In genomic region chr8:119440250-119440951, GRCm38 (mm10) we compare ENCODE assay signal across 8 mouse cellular contexts. TPM values are rescaled to one million over a fixed set of nuclear protein-coding genes. Genes with fewer than 3 reads are reported as not detected.
DNase-seq lines count a peak whose midpoint lies in the region; ATAC-seq and TF ChIP-seq lines count a peak whose summit lies in the region.

No protein-coding gene starts in this region.

- H3K4me1 ChIP-seq in forebrain, embryonic 12.5 days = peaks cover 17% of the 10 kb centered on the region

- H3K27me3 ChIP-seq in forebrain, embryonic 12.5 days = peaks cover 35% of the 10 kb centered on the region

- H3K27ac ChIP-seq in forebrain, embryonic 12.5 days = no peak overlapping the region

- TF ChIP-seq CTCF in brain, embryonic 14.5 days (IDR thresholded peaks at IDR 0.05; ENCODE audit: borderline replicate concordance, extremely low read depth, insufficient read depth, insufficient read length) = peak; percentile 78

- no peaks in the 10 kb centered on the region for H3K36me3 ChIP-seq in forebrain, embryonic 12.5 days (replicated peaks)

- no peak overlapping the region for H3K9ac ChIP-seq in forebrain, embryonic 12.5 days

- intact Hi-C loops in heart, postnatal 14 days (cut with DNase I) = loop anchor here (1.0 to 10.0 kb wide), 4 partner anchors 28 to 344 kb away; partner anchors contain the start of gene Taf1c

- no peak for DNase-seq in frontal cortex, postnatal 14 days (ENCODE audit: low spot score in 2 of 2)
- DNase-seq in brain, embryonic 14.5 days (ENCODE audit: low read depth) = peak; percentile 83
- DNase-seq in heart, postnatal 14 days = peak; percentile 76 to 84
- DNase-seq in kidney, postnatal 4 days = peak; percentile 79 to 88
- DNase-seq in lung, postnatal 10 days = peak; percentile 89
- DNase-seq in right cerebral cortex, adult 2 months (ENCODE audit: low spot score in 2 of 2) = peak; percentile 58 to 65

- no peaks in the 10 kb centered on the region for H3K9me3 ChIP-seq in forebrain, embryonic 12.5 days

- no peak overlapping the region for H3K4me3 ChIP-seq in forebrain, embryonic 12.5 days (replicated peaks)

- H3K4me2 ChIP-seq in forebrain, embryonic 12.5 days = 0 out of 2 replicates have a peak overlapping the region, but pooled peaks have one; percentile 10

- ATAC-seq in frontal cortex, adult (ENCODE audit: low TSS enrichment) = peak; percentile 62
- ATAC-seq in forebrain, embryonic 12.5 days (ENCODE audit: low FRiP score) = peak; percentile 64

- 14% methylated on average over 16 of the region's 16 CpGs for WGBS in forebrain, embryonic 12.5 days

- no peak for TF ChIP-seq POLR2A in brain, embryonic 14.5 days (IDR thresholded peaks at IDR 0.05; ENCODE audit: borderline replicate concordance, extremely low read depth, insufficient read depth, insufficient read length, poor library complexity, severe bottlenecking)

RNA-seq across cellular contexts. Expression of gene Necab2, which starts 6.1 kb away (rescaled TPM):
- 32.6 and 43.5 TPM in 2 replicates for polyA plus RNA-seq in brain, embryonic 14.5 days (2012; rRNA removed)
- polyA plus RNA-seq in forebrain, embryonic 12.5 days (2016; fragmentation: Nextera tagmentation; extraction: Ambion mirVana) = 14.6 and 15.4 TPM in 2 replicates
- total RNA-seq in heart, postnatal 14 days (2021) = not detected

RNA-seq across cellular contexts. Expression of gene Osgin1, which starts 6.5 kb away (rescaled TPM):
- 0.41 and 0.69 TPM in 2 replicates for polyA plus RNA-seq in brain, embryonic 14.5 days (2012; rRNA removed)
- polyA plus RNA-seq in forebrain, embryonic 12.5 days (2016; fragmentation: Nextera tagmentation; extraction: Ambion mirVana) = 0.13 and 0.65 TPM in 2 replicates
- 1 to 10 TPM; 1.3 to 2.5 TPM for total RNA-seq in heart, postnatal 14 days (2021)

RNA-seq across cellular contexts. Expression of gene Mlycd, which starts 45.7 kb away (rescaled TPM):
- polyA plus RNA-seq in brain, embryonic 14.5 days (2012; rRNA removed) = 16.3 and 19.5 TPM in 2 replicates
- polyA plus RNA-seq in forebrain, embryonic 12.5 days (2016; fragmentation: Nextera tagmentation; extraction: Ambion mirVana) = 13.9 and 14.0 TPM in 2 replicates
- 100 to 1,000 TPM; 102 to 110 TPM for total RNA-seq in heart, postnatal 14 days (2021)

Comparison
In these comparisons a context has a peak if more than half of its experiments do, and no peak if none do; other contexts are left out.
1. DNase-seq: peak in brain, embryonic 14.5 days (single experiment), heart, postnatal 14 days (2 of 2), kidney, postnatal 4 days (2 of 2), lung, postnatal 10 days (single experiment) and right cerebral cortex, adult 2 months (2 of 2); none in frontal cortex, postnatal 14 days (0 of 2).